Mouse (Mus musculus) heart, adult 8-10 months (tissue): Measurements from ENCODE around the gene Ly6g5b. TPM values are rescaled to one million over a fixed set of nuclear protein-coding genes. Genes with fewer than 3 reads are reported as not detected.

Experiments
- DNase-seq: peaks from one replicate; pipeline ENCODE4 v3.0.0; 2022; ENCODE audit warnings: low spot score
- total RNA-seq, 4 experiments: library from RNA; stranded (reverse); gene quantifications; 2 replicates each; pipeline ENCODE4 v1.2.4; 2022

Ly6g5b gene
- total RNA-seq: not detected

- no peak for DNase-seq
Measured at GRCm38 (mm10) chr17:35115046-35116019, at the start of gene Ly6g5b. Ly6g5b (minus strand) TSS chr17:35115428.

DNA sequence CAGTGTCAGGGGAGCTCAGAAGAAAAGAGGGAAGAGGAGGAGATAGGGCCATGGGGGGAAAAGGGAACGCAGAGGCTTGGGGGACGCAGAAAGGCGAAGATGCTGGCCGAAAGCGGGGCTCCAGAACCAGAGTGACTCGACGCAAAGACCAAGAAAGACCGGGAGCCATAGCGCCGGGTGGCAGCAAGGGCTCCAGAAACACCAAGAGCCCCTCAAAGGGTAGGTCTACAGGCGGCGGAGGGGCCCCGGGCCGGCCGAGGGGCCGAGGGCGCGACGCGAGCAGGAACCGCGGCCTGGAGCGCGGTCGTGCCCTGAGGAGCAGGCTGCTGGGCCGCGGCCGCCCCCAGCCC is 49.0 kb upstream of the Ly6g5b start:
- no peak for DNase-seq

DNA sequence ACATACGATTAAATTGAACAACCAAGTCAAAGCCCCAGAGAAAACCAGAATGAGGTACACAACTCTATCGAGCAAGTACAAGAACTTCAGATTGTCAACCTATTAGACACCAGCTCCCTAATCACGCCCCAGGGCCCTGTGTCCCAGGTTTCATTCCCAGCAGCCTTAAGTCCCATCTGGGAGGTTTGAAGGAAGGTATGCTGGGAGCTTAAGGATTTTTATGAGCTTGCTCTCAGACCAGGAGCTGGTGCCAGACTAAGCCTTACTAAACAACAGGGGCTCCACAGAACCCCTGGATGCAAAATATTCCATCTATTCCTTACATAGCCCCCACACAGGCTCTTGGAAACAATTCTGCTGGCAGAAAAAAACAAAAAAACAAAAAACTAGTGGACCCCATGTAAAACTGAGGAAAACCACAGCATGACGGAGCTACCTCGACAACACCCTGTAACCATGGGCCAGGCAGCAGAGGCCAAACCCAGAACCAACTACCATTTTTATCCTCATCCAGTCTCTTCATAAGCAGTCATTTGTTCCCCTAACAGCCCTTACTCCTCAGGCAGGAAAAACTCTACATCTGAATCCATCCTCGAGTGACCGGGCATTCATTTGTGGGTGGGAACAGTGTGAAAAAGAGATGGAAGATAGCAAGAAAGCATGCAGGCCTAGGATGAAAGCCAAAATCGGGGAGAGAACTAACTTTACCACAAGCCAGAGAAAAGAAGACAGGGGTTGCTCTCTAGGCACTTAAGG is 48.3 kb upstream of the Ly6g5b start:
- no peak for DNase-seq

DNA sequence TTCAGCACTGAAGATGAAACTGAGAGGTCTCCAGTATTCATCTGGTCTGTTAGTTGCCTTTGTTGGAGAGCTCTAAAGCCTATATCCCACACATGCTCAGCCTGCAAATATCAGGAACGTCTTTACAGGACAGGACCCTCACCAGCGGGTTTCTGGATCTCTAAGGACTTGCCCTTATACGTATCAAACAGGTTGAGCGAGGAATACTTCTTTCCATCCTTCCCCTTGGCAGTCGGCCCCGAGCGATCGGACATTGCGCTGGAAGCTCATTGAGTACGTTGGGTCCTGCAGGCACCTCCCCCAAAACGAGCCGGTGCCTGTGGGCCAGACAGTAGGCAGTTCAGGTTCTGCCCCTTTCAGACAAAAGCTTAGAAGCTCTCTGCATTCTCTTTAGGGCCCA is 47.5 kb upstream of the Ly6g5b start:
- DNase-seq: no peak

- no peak for DNase-seq
Measured at GRCm38 (mm10) chr17:35162121-35162520, 46.9 kb upstream of the Ly6g5b start.

DNA sequence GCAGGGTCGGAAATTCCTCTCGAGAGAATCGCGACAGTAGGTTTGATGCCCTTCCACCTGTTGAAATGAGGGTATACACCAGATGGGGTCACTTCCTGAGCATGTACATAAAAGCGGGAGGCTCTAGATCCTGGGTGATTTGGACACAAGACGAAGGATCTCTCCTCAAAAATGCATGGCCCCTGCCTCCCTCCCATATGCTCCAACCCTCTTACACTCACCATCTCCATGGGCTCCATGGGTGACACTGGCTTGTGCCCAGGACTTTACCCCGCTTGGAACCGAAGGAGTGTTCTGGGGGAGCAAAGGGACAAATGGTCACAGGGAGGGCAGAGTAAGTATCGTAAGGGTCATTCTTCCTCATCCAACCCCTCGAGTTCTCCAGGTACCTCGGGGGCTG is 46.2 kb upstream of the Ly6g5b start:
- no peak for DNase-seq

- DNase-seq: no peak
Measured at GRCm38 (mm10) chr17:35159638-35160037, 44.4 kb upstream of the Ly6g5b start.

- no peak for DNase-seq
Measured at GRCm38 (mm10) chr17:35158850-35159593, 43.8 kb upstream of the Ly6g5b start.

DNA sequence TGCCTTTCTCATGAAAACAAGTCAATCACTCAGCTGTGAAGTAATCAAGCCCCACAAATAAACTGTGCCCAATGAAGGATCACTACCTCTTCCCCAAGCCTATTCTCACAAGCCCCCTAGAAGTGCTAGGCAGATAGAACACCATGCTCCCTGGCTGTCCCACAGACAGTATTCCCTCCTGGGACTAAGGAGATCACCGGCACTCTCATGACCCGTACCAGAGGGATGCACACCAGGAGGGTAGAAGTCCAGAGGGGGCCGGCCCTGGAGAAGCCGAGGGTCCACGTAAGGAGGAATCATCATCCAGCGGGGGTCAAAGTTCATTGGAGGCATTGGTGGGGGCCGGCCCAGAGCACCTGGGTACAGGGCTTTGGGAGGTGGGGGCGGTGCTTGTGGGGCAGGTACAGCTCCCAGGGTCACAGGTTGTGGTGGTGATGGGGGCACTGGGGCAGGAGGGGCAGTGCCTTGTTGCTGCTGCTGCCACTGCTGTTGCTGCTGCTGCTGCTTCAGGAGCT is 42.5 kb upstream of the Ly6g5b start:
- no peak for DNase-seq

GRCm38 (mm10) chr17:35157254-35157653 is 42.0 kb upstream of the Ly6g5b start:
- no peak for DNase-seq

- DNase-seq: no peak
Measured at GRCm38 (mm10) chr17:35156461-35157200, 41.4 kb upstream of the Ly6g5b start.

DNA sequence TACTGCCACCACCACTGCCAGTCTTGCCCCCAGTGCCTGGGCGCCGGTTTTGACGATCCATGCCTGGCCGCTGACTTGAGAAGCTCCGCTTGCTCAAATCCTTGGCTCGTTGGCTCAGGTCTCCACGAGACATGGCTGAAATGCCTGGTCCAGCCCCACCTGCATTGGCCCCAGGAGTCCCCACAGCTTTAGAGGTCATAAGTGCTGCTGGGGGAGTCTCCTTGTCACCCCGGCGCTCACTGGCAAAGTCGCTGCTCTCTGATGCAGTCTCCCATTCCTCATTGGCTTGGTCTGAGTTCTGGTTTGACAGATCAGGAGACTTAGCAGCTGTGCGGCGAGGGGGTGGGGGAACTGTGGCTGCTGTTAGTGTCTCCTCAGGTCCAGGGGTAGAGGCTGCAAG is 40.2 kb upstream of the Ly6g5b start:
- DNase-seq: no peak

- DNase-seq: no peak
Measured at GRCm38 (mm10) chr17:35154616-35155015, 39.4 kb upstream of the Ly6g5b start.

- DNase-seq: no peak
Measured at GRCm38 (mm10) chr17:35153931-35154330, 38.7 kb upstream of the Ly6g5b start.

- no peak for DNase-seq
Measured at GRCm38 (mm10) chr17:35153077-35153476, 37.8 kb upstream of the Ly6g5b start.

DNA sequence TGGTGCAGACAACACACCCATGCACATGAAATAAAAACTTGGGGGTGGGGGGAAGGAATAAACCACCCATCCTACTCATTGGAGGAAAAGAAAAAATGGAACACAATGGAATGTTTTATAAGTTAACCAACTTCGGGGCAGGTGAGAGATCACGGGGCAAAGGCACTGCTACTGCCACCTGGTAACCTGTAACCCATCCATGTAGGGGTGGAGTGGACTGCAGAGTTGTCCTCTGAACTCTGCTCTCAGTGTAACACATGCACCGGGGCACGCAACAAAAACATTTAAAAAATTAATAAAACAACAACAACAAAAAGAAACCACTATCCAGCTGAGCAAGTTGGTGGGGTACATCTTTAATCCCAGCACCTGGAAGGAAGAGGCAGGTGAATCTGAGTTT is 36.9 kb upstream of the Ly6g5b start:
- no peak for DNase-seq

DNA sequence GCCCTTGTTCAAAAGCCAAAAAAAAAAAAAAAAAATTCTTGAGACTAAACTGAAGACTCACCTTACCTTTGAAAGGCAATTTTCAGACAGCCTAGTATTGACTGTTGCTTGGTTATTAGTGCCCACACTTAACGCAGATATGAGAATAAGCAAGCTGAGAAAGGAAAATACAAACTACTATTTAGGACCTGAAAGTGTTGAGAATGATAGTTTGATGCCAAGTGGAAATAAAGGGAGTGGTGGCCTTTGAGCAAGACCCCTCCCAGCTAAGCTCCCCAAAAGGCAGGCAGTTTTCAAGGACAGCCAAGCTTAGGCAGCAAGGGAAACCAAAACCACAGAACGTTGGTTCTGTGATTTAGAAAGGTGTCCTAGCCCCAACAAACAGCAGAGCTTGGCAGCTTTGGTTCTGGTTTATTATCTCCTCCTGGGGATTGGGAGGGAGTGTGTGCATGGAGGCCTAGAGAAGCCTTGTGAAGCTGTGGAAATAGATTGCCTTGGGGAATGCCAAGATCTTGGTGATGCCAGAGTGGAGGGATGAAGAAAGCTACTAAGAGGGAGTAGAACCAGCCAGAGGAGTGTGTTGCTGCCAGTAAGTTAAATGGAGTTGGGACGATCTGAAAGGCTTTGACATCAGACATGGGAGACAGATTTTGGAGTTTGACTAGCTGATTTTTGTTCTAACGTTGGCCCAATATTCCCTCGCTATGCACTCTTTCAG is 32.9 kb upstream of the Ly6g5b start:
- DNase-seq: no peak

GRCm38 (mm10) chr17:35147348-35147747 is 32.1 kb upstream of the Ly6g5b start:
- DNase-seq: no peak

- DNase-seq: no peak
Measured at GRCm38 (mm10) chr17:35146139-35146538, 30.9 kb upstream of the Ly6g5b start.

- DNase-seq: no peak
Measured at GRCm38 (mm10) chr17:35141971-35142370, 26.7 kb upstream of the Ly6g5b start.
